Mouse (Mus musculus) thymus, adult 2 months (tissue): ENCODE measurements around the gene Bbs9.

ENCODE experiments used
- CTCF ChIP-seq: fragments of 200-500 bp; IDR thresholded peaks from 2 replicates; pipeline ENCODE4 v1.5.1; 2012; ENCODE audit warnings: mild to moderate bottlenecking, control low read depth, low read length, moderate library complexity, borderline replicate concordance; ENCODE audit not compliant: control insufficient read depth, poor library complexity, insufficient read depth; ENCODE audit errors: extremely low read depth
- POLR2A ChIP-seq: fragments of 200-500 bp; IDR thresholded peaks from 2 replicates; pipeline ENCODE4 v1.6.1; 2012; ENCODE audit warnings: mild to moderate bottlenecking, low read length, control low read depth, moderate library complexity; ENCODE audit not compliant: control insufficient read depth, poor library complexity, insufficient read depth; ENCODE audit errors: extremely low read depth

DNA sequence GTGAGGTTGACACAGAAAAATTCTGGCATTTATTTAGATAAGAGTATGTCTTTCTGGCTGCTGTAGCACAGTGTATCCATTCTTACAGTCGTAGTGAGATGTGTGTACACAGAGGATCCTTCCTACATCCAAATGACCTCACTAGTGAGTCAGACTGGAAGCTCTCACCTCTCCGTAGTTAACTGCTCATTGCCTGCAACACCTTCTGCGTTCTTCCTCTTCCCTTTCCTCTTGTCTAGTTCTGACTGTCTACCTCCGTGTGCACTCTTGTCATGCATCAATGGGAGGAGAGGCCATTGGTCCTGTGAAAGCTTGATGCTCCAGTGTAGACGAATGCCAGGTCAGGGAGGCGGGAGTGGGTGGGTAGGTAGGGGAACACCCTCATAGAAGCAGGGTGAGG, 344.0 kb downstream of the Bbs9 start:
- no peak for TF ChIP-seq CTCF
- TF ChIP-seq POLR2A = no peak
